Mouse (Mus musculus): ENCODE measurements around the gene Lsamp. TPM values are rescaled to one million over a fixed set of nuclear protein-coding genes. Genes with fewer than 3 reads are reported as not detected.
A peak's percentile ranks its signal among the peaks of the same experiment; 100 is the strongest.

The Lsamp gene
- polyA plus RNA-seq, 1 experiment from 2014 or later = 0.95 TPM

GRCm38 (mm10) chr16:42168292-42168691, 2184.1 kb downstream of the Lsamp start:
- 74% methylated on average over 9 of the region's 9 CpGs for WGBS
- no peak for TF ChIP-seq CTCF (IDR thresholded peaks at IDR 0.05; ENCODE audit: low read depth)

GRCm38 (mm10) chr16:42169447-42170140, 2185.4 kb downstream of the Lsamp start:
- ATAC-seq (ENCODE audit: insufficient read depth) = no peak
- Histone ChIP-seq H3K27me3 (ENCODE audit: insufficient read depth, low read length) (no peaks in the 10 kb centered on the region), H3K4me2 (no peak overlapping the region), H3K4me1 (ENCODE audit: insufficient read depth) (no peaks in the 10 kb centered on the region), H3K9ac (no peak overlapping the region), H3K36me3 (ENCODE audit: insufficient read depth) (no peaks in the 10 kb centered on the region), H3K27ac (ENCODE audit: low read depth) (no peak overlapping the region), H3K4me3 (ENCODE audit: low read depth, low read length) (no peak overlapping the region), H3K9me3 (ENCODE audit: low read depth, low read length) (no peaks in the 10 kb centered on the region)
- DNase-seq = peak; percentile 88
- peak; percentile 90 for TF ChIP-seq CTCF (IDR thresholded peaks at IDR 0.05; ENCODE audit: low read depth)
- 23% methylated on average over 8 of the region's 8 CpGs for WGBS

More at GRCm38 (mm10) chr16:42168292-42168691, 2184.1 kb downstream of the Lsamp start:
- Histone ChIP-seq H3K9me3 (ENCODE audit: low read depth, low read length) (no peaks in the 10 kb centered on the region), H3K4me1 (ENCODE audit: insufficient read depth) (no peaks in the 10 kb centered on the region), H3K4me3 (ENCODE audit: low read depth, low read length) (no peak overlapping the region), H3K4me2 (no peak overlapping the region), H3K9ac (no peak overlapping the region), H3K27ac (ENCODE audit: low read depth) (no peak overlapping the region), H3K27me3 (ENCODE audit: insufficient read depth, low read length) (no peaks in the 10 kb centered on the region), H3K36me3 (ENCODE audit: insufficient read depth) (no peaks in the 10 kb centered on the region)
- ATAC-seq (ENCODE audit: insufficient read depth) (no peak), DNase-seq (no peak)

- ATAC-seq (ENCODE audit: insufficient read depth) (no peak), DNase-seq (peak; percentile 86)
- no peaks in the 10 kb centered on the region for H3K36me3 ChIP-seq (ENCODE audit: insufficient read depth)
- H3K27me3 ChIP-seq (ENCODE audit: insufficient read depth, low read length) = no peaks in the 10 kb centered on the region
- WGBS = 26% methylated on average over 11 of the region's 11 CpGs
- no peak overlapping the region for H3K9ac ChIP-seq
- no peak overlapping the region for H3K4me2 ChIP-seq
- H3K27ac ChIP-seq (ENCODE audit: low read depth) = no peak overlapping the region
- no peaks in the 10 kb centered on the region for H3K9me3 ChIP-seq (ENCODE audit: low read depth, low read length)
- H3K4me1 ChIP-seq (ENCODE audit: insufficient read depth) = no peaks in the 10 kb centered on the region
- peak; percentile 79 for TF ChIP-seq CTCF (IDR thresholded peaks at IDR 0.05; ENCODE audit: low read depth)
- no peak overlapping the region for H3K4me3 ChIP-seq (ENCODE audit: low read depth, low read length)
Observed at GRCm38 (mm10) chr16:42172476-42172875, 2188.3 kb downstream of the Lsamp start.

GRCm38 (mm10) chr16:42178866-42179265, 2194.7 kb downstream of the Lsamp start:
- Histone ChIP-seq H3K4me3 (ENCODE audit: low read depth, low read length) (no peak overlapping the region), H3K27ac (ENCODE audit: low read depth) (no peak overlapping the region), H3K27me3 (ENCODE audit: insufficient read depth, low read length) (no peaks in the 10 kb centered on the region), H3K9ac (no peak overlapping the region), H3K4me2 (no peak overlapping the region), H3K9me3 (ENCODE audit: low read depth, low read length) (no peaks in the 10 kb centered on the region), H3K4me1 (ENCODE audit: insufficient read depth) (no peaks in the 10 kb centered on the region), H3K36me3 (ENCODE audit: insufficient read depth) (no peaks in the 10 kb centered on the region)
- no peak for TF ChIP-seq CTCF (IDR thresholded peaks at IDR 0.05; ENCODE audit: low read depth)
- no peak for ATAC-seq (ENCODE audit: insufficient read depth)
- DNase-seq = no peak
- WGBS = 54% methylated on average over 3 of the region's 3 CpGs

- Histone ChIP-seq H3K4me1 (ENCODE audit: insufficient read depth) (no peaks in the 10 kb centered on the region), H3K4me3 (ENCODE audit: low read depth, low read length) (no peak overlapping the region), H3K4me2 (0 out of 2 replicates have a peak overlapping the region, but pooled peaks have one; percentile 18), H3K36me3 (ENCODE audit: insufficient read depth) (no peaks in the 10 kb centered on the region), H3K9ac (no peak overlapping the region), H3K27me3 (ENCODE audit: insufficient read depth, low read length) (no peaks in the 10 kb centered on the region), H3K9me3 (ENCODE audit: low read depth, low read length) (no peaks in the 10 kb centered on the region), H3K27ac (ENCODE audit: low read depth) (no peak overlapping the region)
- no peak for TF ChIP-seq CTCF (IDR thresholded peaks at IDR 0.05; ENCODE audit: low read depth)
- ATAC-seq (ENCODE audit: insufficient read depth) (peak; percentile 77; the same call in 1 of the 2 replicates), DNase-seq (peak; percentile 68)
- WGBS = 46% methylated on average over 6 of the region's 6 CpGs
Observed at GRCm38 (mm10) chr16:42180025-42180424, 2195.9 kb downstream of the Lsamp start.

- 65% methylated on average over 11 of the region's 11 CpGs for WGBS
- ATAC-seq (ENCODE audit: insufficient read depth) (peak; percentile 54; the same call in 1 of the 2 replicates), DNase-seq (no peak)
- no peak for TF ChIP-seq CTCF (IDR thresholded peaks at IDR 0.05; ENCODE audit: low read depth)
- Histone ChIP-seq H3K4me2 (peak overlapping the region; percentile 18; the same call in 1 of the 2 replicates), H3K9ac (no peak overlapping the region), H3K27me3 (ENCODE audit: insufficient read depth, low read length) (no peaks in the 10 kb centered on the region), H3K4me1 (ENCODE audit: insufficient read depth) (no peaks in the 10 kb centered on the region), H3K4me3 (ENCODE audit: low read depth, low read length) (no peak overlapping the region), H3K9me3 (ENCODE audit: low read depth, low read length) (no peaks in the 10 kb centered on the region), H3K27ac (ENCODE audit: low read depth) (peak overlapping the region; percentile 34; the same call in 1 of the 2 replicates), H3K36me3 (ENCODE audit: insufficient read depth) (no peaks in the 10 kb centered on the region)
Observed at GRCm38 (mm10) chr16:42180473-42180872, 2196.3 kb downstream of the Lsamp start.

- Histone ChIP-seq H3K36me3 (ENCODE audit: insufficient read depth) (no peaks in the 10 kb centered on the region), H3K4me1 (ENCODE audit: insufficient read depth) (no peaks in the 10 kb centered on the region), H3K4me3 (ENCODE audit: low read depth, low read length) (peak overlapping the region; percentile 53), H3K9me3 (ENCODE audit: low read depth, low read length) (no peaks in the 10 kb centered on the region), H3K27me3 (ENCODE audit: insufficient read depth, low read length) (no peaks in the 10 kb centered on the region), H3K4me2 (peak overlapping the region; percentile 88), H3K27ac (ENCODE audit: low read depth) (no peak overlapping the region), H3K9ac (peak overlapping the region; percentile 79)
- ATAC-seq (ENCODE audit: insufficient read depth) (peak; percentile 36; the same call in 1 of the 2 replicates), DNase-seq (peak; percentile 41)
- whole genome bisulfite sequencing = 32% methylated on average over 14 of the region's 14 CpGs
- no peak for TF ChIP-seq CTCF (IDR thresholded peaks at IDR 0.05; ENCODE audit: low read depth)
Observed at GRCm38 (mm10) chr16:42189431-42190081, 2205.4 kb downstream of the Lsamp start.

Data from lung, embryonic 14.5 days (tissue).